Mouse (Mus musculus): ENCODE measurements around the gene Usp46. TPM values are rescaled to one million over a fixed set of nuclear protein-coding genes. Genes with fewer than 3 reads are reported as not detected.

Gene Usp46
- polyA plus RNA-seq, 2 experiments, result 20.0 to 39.1 TPM

GRCm38 (mm10) chr5:74050903-74051302, 17.3 kb downstream of the Usp46 start:
- DNase-seq (ENCODE audit: low spot score), result no peak
- WGBS, result 98% methylated on average over 2 of the region's 2 CpGs

GRCm38 (mm10) chr5:74048846-74049495, 19.3 kb downstream of the Usp46 start:
- no peak for ATAC-seq (ENCODE audit: low FRiP score, low read depth)
- Histone ChIP-seq H3K9ac (ENCODE audit: low read depth, low read length, severe bottlenecking) (no peak overlapping the region), H3K4me3 (replicated peaks; ENCODE audit: low read length) (no peak overlapping the region), H3K27me3 (ENCODE audit: control insufficient read depth, insufficient read depth, low read length) (no peaks in the 10 kb centered on the region), H3K4me2 (replicated peaks; ENCODE audit: low read depth, low read length, severe bottlenecking) (no peak overlapping the region), H3K27ac (replicated peaks; ENCODE audit: low read depth, low read length) (peak overlapping the region; percentile 34; the same call in 1 of the 2 replicates), H3K4me1 (ENCODE audit: control insufficient read depth, insufficient read depth, low read length) (peaks cover 19% of the 10 kb centered on the region), H3K36me3 (ENCODE audit: control insufficient read depth, insufficient read depth, low read length) (0 out of 2 replicates have a peak, but pooled peaks cover 4% of the 10 kb centered on the region), H3K9me3 (ENCODE audit: control insufficient read depth, low read length) (no peaks in the 10 kb centered on the region)
- no peak for TF ChIP-seq POLR2A (IDR thresholded peaks at IDR 0.05; ENCODE audit: borderline replicate concordance, extremely low read depth, insufficient read depth, insufficient read length)
- 64% methylated on average over 16 of the region's 16 CpGs for WGBS
- peak; percentile 30 for DNase-seq (ENCODE audit: low spot score)

More at GRCm38 (mm10) chr5:74050903-74051302, 17.3 kb downstream of the Usp46 start:
- Histone ChIP-seq H3K9ac (ENCODE audit: low read depth, low read length, severe bottlenecking) (no peak overlapping the region), H3K4me3 (replicated peaks; ENCODE audit: low read length) (no peak overlapping the region), H3K4me2 (replicated peaks; ENCODE audit: low read depth, low read length, severe bottlenecking) (no peak overlapping the region), H3K4me1 (ENCODE audit: control insufficient read depth, insufficient read depth, low read length) (peaks cover 19% of the 10 kb centered on the region), H3K27me3 (ENCODE audit: control insufficient read depth, insufficient read depth, low read length) (no peaks in the 10 kb centered on the region), H3K36me3 (ENCODE audit: control insufficient read depth, insufficient read depth, low read length) (0 out of 2 replicates have a peak, but pooled peaks cover 4% of the 10 kb centered on the region), H3K27ac (replicated peaks; ENCODE audit: low read depth, low read length) (no peak overlapping the region), H3K9me3 (ENCODE audit: control insufficient read depth, low read length) (no peaks in the 10 kb centered on the region)
- no peak for TF ChIP-seq POLR2A (IDR thresholded peaks at IDR 0.05; ENCODE audit: borderline replicate concordance, extremely low read depth, insufficient read depth, insufficient read length)
- no peak for ATAC-seq (ENCODE audit: low FRiP score, low read depth)

GRCm38 (mm10) chr5:74044591-74044990, 23.6 kb downstream of the Usp46 start:
- WGBS, result 88% methylated on average over 7 of the region's 7 CpGs
- Histone ChIP-seq H3K4me3 (replicated peaks; ENCODE audit: low read length) (no peak overlapping the region), H3K36me3 (ENCODE audit: control insufficient read depth, insufficient read depth, low read length) (peaks cover 6% of the 10 kb centered on the region; the same call in 1 of the 2 replicates), H3K4me1 (ENCODE audit: control insufficient read depth, insufficient read depth, low read length) (peaks cover 8% of the 10 kb centered on the region), H3K27ac (replicated peaks; ENCODE audit: low read depth, low read length) (no peak overlapping the region), H3K4me2 (replicated peaks; ENCODE audit: low read depth, low read length, severe bottlenecking) (no peak overlapping the region), H3K9ac (ENCODE audit: low read depth, low read length, severe bottlenecking) (no peak overlapping the region), H3K27me3 (ENCODE audit: control insufficient read depth, insufficient read depth, low read length) (no peaks in the 10 kb centered on the region), H3K9me3 (ENCODE audit: control insufficient read depth, low read length) (no peaks in the 10 kb centered on the region)
- DNase-seq (ENCODE audit: low spot score) (no peak), ATAC-seq (ENCODE audit: low FRiP score, low read depth) (no peak)
- no peak for TF ChIP-seq POLR2A (IDR thresholded peaks at IDR 0.05; ENCODE audit: borderline replicate concordance, extremely low read depth, insufficient read depth, insufficient read length)

- Histone ChIP-seq H3K36me3 (ENCODE audit: control insufficient read depth, insufficient read depth, low read length) (peaks cover 8% of the 10 kb centered on the region; the same call in 1 of the 2 replicates), H3K4me3 (replicated peaks; ENCODE audit: low read length) (no peak overlapping the region), H3K9me3 (ENCODE audit: control insufficient read depth, low read length) (no peaks in the 10 kb centered on the region), H3K9ac (ENCODE audit: low read depth, low read length, severe bottlenecking) (no peak overlapping the region), H3K4me1 (ENCODE audit: control insufficient read depth, insufficient read depth, low read length) (no peaks in the 10 kb centered on the region), H3K4me2 (replicated peaks; ENCODE audit: low read depth, low read length, severe bottlenecking) (no peak overlapping the region), H3K27me3 (ENCODE audit: control insufficient read depth, insufficient read depth, low read length) (no peaks in the 10 kb centered on the region), H3K27ac (replicated peaks; ENCODE audit: low read depth, low read length) (peak overlapping the region; percentile 48; the same call in 1 of the 2 replicates)
- peak; percentile 29 for DNase-seq (ENCODE audit: low spot score)
- WGBS, result 37% methylated on average over 6 of the region's 6 CpGs
- no peak for ATAC-seq (ENCODE audit: low FRiP score, low read depth)
- TF ChIP-seq POLR2A (IDR thresholded peaks at IDR 0.05; ENCODE audit: borderline replicate concordance, extremely low read depth, insufficient read depth, insufficient read length), result no peak
Observed at GRCm38 (mm10) chr5:74042796-74043340, 25.4 kb downstream of the Usp46 start.

GRCm38 (mm10) chr5:74040541-74040940, 27.7 kb downstream of the Usp46 start:
- Histone ChIP-seq H3K4me2 (replicated peaks; ENCODE audit: low read depth, low read length, severe bottlenecking) (no peak overlapping the region), H3K27me3 (ENCODE audit: control insufficient read depth, insufficient read depth, low read length) (no peaks in the 10 kb centered on the region), H3K27ac (replicated peaks; ENCODE audit: low read depth, low read length) (no peak overlapping the region), H3K9ac (ENCODE audit: low read depth, low read length, severe bottlenecking) (no peak overlapping the region), H3K36me3 (ENCODE audit: control insufficient read depth, insufficient read depth, low read length) (peaks cover 16% of the 10 kb centered on the region), H3K9me3 (ENCODE audit: control insufficient read depth, low read length) (no peaks in the 10 kb centered on the region), H3K4me3 (replicated peaks; ENCODE audit: low read length) (no peak overlapping the region), H3K4me1 (ENCODE audit: control insufficient read depth, insufficient read depth, low read length) (no peaks in the 10 kb centered on the region)
- ATAC-seq (ENCODE audit: low FRiP score, low read depth) (no peak), DNase-seq (ENCODE audit: low spot score) (no peak)
- WGBS, result 88% methylated on average over 4 of the region's 4 CpGs
- no peak for TF ChIP-seq POLR2A (IDR thresholded peaks at IDR 0.05; ENCODE audit: borderline replicate concordance, extremely low read depth, insufficient read depth, insufficient read length)

Measured in limb, embryonic 14.5 days (tissue).